Mouse (Mus musculus) ES-E14 (cell line): ENCODE data around the gene Gm12845.

Experiments used
- HCFC1 ChIP-seq: IDR thresholded peaks from 2 replicates; pipeline ENCODE4 v1.6.1; 2012; ENCODE audit warnings: low read length, inconsistent platforms, borderline replicate concordance; ENCODE audit not compliant: insufficient read depth
- ZNF384 ChIP-seq: IDR thresholded peaks from 2 replicates; pipeline ENCODE4 v1.6.1; 2012; ENCODE audit warnings: low read depth, low read length, inconsistent platforms

- no peak for TF ChIP-seq HCFC1
- TF ChIP-seq ZNF384, result no peak
Observed at GRCm38 (mm10) chr4:117712314-117712713, 11.9 kb upstream of the Gm12845 start.
